Mouse (Mus musculus): Measurements from ENCODE around the gene Ubb. TPM values are rescaled to one million over a fixed set of nuclear protein-coding genes. Genes with fewer than 3 reads are reported as not detected.

The Ubb gene
- polyA plus RNA-seq, 1 experiment from 2014 or later, result 1,934 TPM

- Histone ChIP-seq H3K4me2 (replicated peaks; ENCODE audit: low read depth) (peak overlapping the region; percentile 76), H3K4me3 (ENCODE audit: low read depth, low read length) (peak overlapping the region; percentile 46), H3K27me3 (ENCODE audit: control insufficient read depth, insufficient read depth, low read length) (no peaks in the 10 kb centered on the region), H3K27ac (replicated peaks) (no peak overlapping the region), H3K9me3 (ENCODE audit: control insufficient read depth, low read length) (no peaks in the 10 kb centered on the region), H3K9ac (ENCODE audit: low read length) (no peak overlapping the region; the same call in 1 of the 2 replicates), H3K4me1 (replicated peaks; ENCODE audit: control insufficient read depth, insufficient read depth) (peaks cover 3% of the 10 kb centered on the region; the same call in 1 of the 2 replicates), H3K36me3 (ENCODE audit: control insufficient read depth, insufficient read depth, low read length) (0 out of 2 replicates have a peak, but pooled peaks cover 3% of the 10 kb centered on the region)
- no peak for DNase-seq (ENCODE audit: low spot score)
- 5% methylated on average over 1 of the region's 1 CpGs for WGBS
- ATAC-seq (ENCODE audit: low FRiP score, low TSS enrichment), result no peak
- TF ChIP-seq EP300 (optimal IDR thresholded peaks at IDR 0.05), result no peak
- no peak for TF ChIP-seq CTCF (IDR thresholded peaks at IDR 0.05; ENCODE audit: low read depth)
These were observed 2.2 kb downstream of the Ubb start for GRCm38 (mm10) chr11:62553186-62553585.

GRCm38 (mm10) chr11:62553633-62554032 is 2.7 kb downstream of the Ubb start:
- TF ChIP-seq EP300 (optimal IDR thresholded peaks at IDR 0.05) (no peak), CTCF (IDR thresholded peaks at IDR 0.05; ENCODE audit: low read depth) (no peak)
- Histone ChIP-seq H3K9me3 (ENCODE audit: control insufficient read depth, low read length) (no peaks in the 10 kb centered on the region), H3K9ac (ENCODE audit: low read length) (no peak overlapping the region; the same call in 1 of the 2 replicates), H3K4me1 (replicated peaks; ENCODE audit: control insufficient read depth, insufficient read depth) (peaks cover 3% of the 10 kb centered on the region; the same call in 1 of the 2 replicates), H3K27me3 (ENCODE audit: control insufficient read depth, insufficient read depth, low read length) (no peaks in the 10 kb centered on the region), H3K4me3 (ENCODE audit: low read depth, low read length) (peak overlapping the region; percentile 46), H3K27ac (replicated peaks) (no peak overlapping the region), H3K36me3 (ENCODE audit: control insufficient read depth, insufficient read depth, low read length) (0 out of 2 replicates have a peak, but pooled peaks cover 3% of the 10 kb centered on the region), H3K4me2 (replicated peaks; ENCODE audit: low read depth) (peak overlapping the region; percentile 76)
- DNase-seq (ENCODE audit: low spot score), result no peak
- 68% methylated on average over 5 of the region's 5 CpGs for WGBS
- ATAC-seq (ENCODE audit: low FRiP score, low TSS enrichment), result no peak

- Histone ChIP-seq H3K9me3 (ENCODE audit: control insufficient read depth, low read length) (no peaks in the 10 kb centered on the region), H3K4me3 (ENCODE audit: low read depth, low read length) (peak overlapping the region; percentile 46), H3K4me1 (replicated peaks; ENCODE audit: control insufficient read depth, insufficient read depth) (peaks cover 3% of the 10 kb centered on the region; the same call in 1 of the 2 replicates), H3K9ac (ENCODE audit: low read length) (no peak overlapping the region), H3K27ac (replicated peaks) (no peak overlapping the region), H3K4me2 (replicated peaks; ENCODE audit: low read depth) (peak overlapping the region; percentile 76), H3K36me3 (ENCODE audit: control insufficient read depth, insufficient read depth, low read length) (0 out of 2 replicates have a peak, but pooled peaks cover 3% of the 10 kb centered on the region), H3K27me3 (ENCODE audit: control insufficient read depth, insufficient read depth, low read length) (no peaks in the 10 kb centered on the region)
- WGBS, result 67% methylated on average over 5 of the region's 5 CpGs
- TF ChIP-seq EP300 (optimal IDR thresholded peaks at IDR 0.05), result no peak
- no peak for TF ChIP-seq CTCF (IDR thresholded peaks at IDR 0.05; ENCODE audit: low read depth)
- ATAC-seq (ENCODE audit: low FRiP score, low TSS enrichment) (no peak), DNase-seq (ENCODE audit: low spot score) (no peak)
These were observed 3.3 kb downstream of the Ubb start for GRCm38 (mm10) chr11:62554163-62554855.

- H3K36me3 ChIP-seq (ENCODE audit: control insufficient read depth, insufficient read depth, low read length), result 0 out of 2 replicates have a peak, but pooled peaks cover 3% of the 10 kb centered on the region
- TF ChIP-seq EP300 (optimal IDR thresholded peaks at IDR 0.05) (no peak), CTCF (IDR thresholded peaks at IDR 0.05; ENCODE audit: low read depth) (no peak)
- no peak for DNase-seq (ENCODE audit: low spot score)
- no peak overlapping the region for H3K9ac ChIP-seq (ENCODE audit: low read length)
- peak overlapping the region; percentile 76; the same call in 1 of the 2 replicates for H3K4me2 ChIP-seq (replicated peaks; ENCODE audit: low read depth)
- H3K27ac ChIP-seq (replicated peaks), result no peak overlapping the region
- no peaks in the 10 kb centered on the region for H3K9me3 ChIP-seq (ENCODE audit: control insufficient read depth, low read length)
- no peaks in the 10 kb centered on the region for H3K27me3 ChIP-seq (ENCODE audit: control insufficient read depth, insufficient read depth, low read length)
- ATAC-seq (ENCODE audit: low FRiP score, low TSS enrichment), result no peak
- H3K4me1 ChIP-seq (replicated peaks; ENCODE audit: control insufficient read depth, insufficient read depth), result peaks cover 3% of the 10 kb centered on the region; the same call in 1 of the 2 replicates
- H3K4me3 ChIP-seq (ENCODE audit: low read depth, low read length), result no peak overlapping the region
These were observed 4.1 kb downstream of the Ubb start for GRCm38 (mm10) chr11:62554934-62555517.

GRCm38 (mm10) chr11:62555896-62556412 is 5.0 kb downstream of the Ubb start:
- no peak overlapping the region for H3K27ac ChIP-seq (replicated peaks)

More at GRCm38 (mm10) chr11:62555896-62556412, 5.0 kb downstream of the Ubb start:
- Histone ChIP-seq H3K9ac (ENCODE audit: low read length) (no peak overlapping the region), H3K9me3 (ENCODE audit: control insufficient read depth, low read length) (no peaks in the 10 kb centered on the region), H3K4me3 (ENCODE audit: low read depth, low read length) (no peak overlapping the region), H3K36me3 (ENCODE audit: control insufficient read depth, insufficient read depth, low read length) (0 out of 2 replicates have a peak, but pooled peaks cover 3% of the 10 kb centered on the region), H3K27me3 (ENCODE audit: control insufficient read depth, insufficient read depth, low read length) (no peaks in the 10 kb centered on the region), H3K4me1 (replicated peaks; ENCODE audit: control insufficient read depth, insufficient read depth) (peaks cover 3% of the 10 kb centered on the region; the same call in 1 of the 2 replicates), H3K4me2 (replicated peaks; ENCODE audit: low read depth) (no peak overlapping the region)
- TF ChIP-seq EP300 (optimal IDR thresholded peaks at IDR 0.05) (no peak), CTCF (IDR thresholded peaks at IDR 0.05; ENCODE audit: low read depth) (no peak)
- no peak for ATAC-seq (ENCODE audit: low FRiP score, low TSS enrichment)
- DNase-seq (ENCODE audit: low spot score), result no peak
